Mouse (Mus musculus): Measurements from ENCODE around the gene Fam76a.
A peak's percentile ranks its signal among the peaks of the same experiment; 100 is the strongest.

Gene Fam76a

GRCm38 (mm10) chr4:132894402-132894801 is 28.0 kb downstream of the Fam76a start:
- DNase-seq (ENCODE audit: low read depth, low spot score) = no peak

- DNase-seq (ENCODE audit: low read depth, low spot score) = no peak
These were observed 37.4 kb downstream of the Fam76a start for GRCm38 (mm10) chr4:132884844-132885374.

- peak; percentile 85 for DNase-seq (ENCODE audit: low read depth, low spot score)
These were observed 38.1 kb downstream of the Fam76a start, which contains the start of gene Stx12 for GRCm38 (mm10) chr4:132884064-132884843. Gene Stx12, minus strand, starts transcription at chr4:132884509.

- peak; percentile 33 for DNase-seq (ENCODE audit: low read depth, low spot score)
These were observed 38.7 kb downstream of the Fam76a start for GRCm38 (mm10) chr4:132883561-132884063.

DNA sequence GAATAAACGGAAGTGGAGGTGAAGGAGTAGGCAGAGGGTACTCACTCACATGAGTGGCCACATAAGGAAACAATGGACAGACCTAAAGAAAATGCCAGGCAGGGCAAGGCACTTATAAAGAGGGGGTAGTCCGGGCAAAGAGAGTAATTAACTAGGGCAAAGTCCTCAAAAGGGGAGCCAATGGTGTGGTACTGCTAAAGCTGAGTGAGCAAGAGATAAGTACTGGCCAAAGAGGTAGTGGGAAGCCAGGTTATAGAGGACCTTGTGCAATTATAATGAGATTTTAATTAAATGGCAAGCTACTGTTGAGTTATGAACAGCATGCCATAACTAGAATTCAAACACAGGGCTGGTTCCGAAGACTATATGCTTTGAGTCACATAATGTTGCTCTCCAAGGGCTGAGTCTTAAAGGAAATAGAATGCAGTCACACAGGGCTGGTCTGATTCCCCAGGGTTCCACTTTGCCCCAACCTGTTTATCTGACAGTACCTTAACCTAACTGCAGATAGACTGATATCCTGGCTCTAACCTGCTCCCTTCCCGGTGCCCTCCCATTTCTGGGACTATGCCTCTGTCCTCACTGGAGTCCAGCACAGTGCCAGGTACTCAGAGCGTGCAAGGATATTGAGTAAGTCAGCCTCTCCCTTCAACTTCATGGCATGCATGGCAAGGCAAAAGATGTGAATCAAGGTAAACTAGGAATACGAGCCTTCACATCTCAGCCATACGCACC is 47.8 kb downstream of the Fam76a start:
- DNase-seq (ENCODE audit: low read depth, low spot score) = no peak

DNA sequence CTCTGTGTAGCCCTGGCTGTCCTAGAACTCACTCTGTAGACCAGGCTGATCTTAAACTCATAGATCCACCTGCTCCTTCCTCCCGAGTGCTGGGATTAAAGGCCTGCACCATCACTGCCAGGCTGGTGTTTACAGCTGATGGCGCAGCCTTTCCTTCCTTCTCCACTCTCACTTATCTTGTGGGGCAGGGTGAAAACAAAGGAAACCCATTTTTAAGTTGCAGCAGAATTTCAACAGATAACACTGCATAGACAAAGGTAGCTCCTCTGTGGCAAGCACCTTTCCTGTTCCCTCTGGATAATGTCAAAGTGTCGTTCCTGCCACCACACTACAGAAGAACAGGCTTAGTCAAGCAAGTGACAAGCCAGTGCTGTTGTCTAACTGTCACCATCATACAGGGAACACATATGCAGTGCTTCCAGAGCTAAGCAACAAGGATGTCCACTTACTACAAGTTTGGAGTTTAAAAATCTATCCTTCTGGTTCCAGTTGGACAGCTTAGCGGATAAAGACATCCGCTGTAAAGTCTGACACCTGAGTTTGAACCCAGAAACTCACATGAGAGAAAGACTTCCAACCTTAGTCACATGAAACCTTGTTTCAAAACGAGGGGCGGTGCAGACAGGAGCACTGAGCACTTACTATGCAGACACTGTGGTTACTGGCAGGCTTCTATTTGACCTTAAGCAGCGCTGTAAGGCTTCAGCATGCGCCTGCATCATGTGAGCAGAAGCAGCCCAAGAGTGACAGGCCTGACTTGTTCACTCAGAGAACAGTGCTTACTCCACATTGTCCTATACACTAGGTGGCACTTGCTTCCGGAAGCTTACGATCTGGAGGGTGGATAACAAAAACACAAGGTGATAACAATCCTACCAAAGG is 48.6 kb downstream of the Fam76a start:
- no peak for DNase-seq (ENCODE audit: low read depth, low spot score)

GRCm38 (mm10) chr4:132871116-132871515 is 51.2 kb downstream of the Fam76a start:
- DNase-seq (ENCODE audit: low read depth, low spot score) = no peak

DNA sequence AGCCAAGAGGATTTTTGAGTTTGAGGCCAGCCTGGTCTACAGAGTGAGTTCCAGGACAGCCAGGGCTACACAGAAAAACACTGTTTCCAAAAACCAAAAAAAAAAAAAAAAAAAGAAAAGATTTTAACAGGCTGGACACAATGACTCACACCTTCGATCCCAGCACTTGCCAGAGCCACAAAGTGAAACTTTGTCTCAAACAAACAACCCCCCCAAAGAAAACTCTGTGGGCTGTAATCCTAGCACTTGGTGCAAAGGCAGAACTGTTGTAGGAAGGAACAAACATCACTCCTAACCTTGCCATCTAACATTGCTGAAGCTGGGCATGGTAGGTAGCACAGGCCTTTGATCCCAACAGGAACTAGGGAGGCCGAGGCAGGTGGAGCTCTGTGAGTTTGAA is 57.5 kb downstream of the Fam76a start:
- DNase-seq (ENCODE audit: low read depth, low spot score) = peak; percentile 59

GRCm38 (mm10) chr4:132863012-132863411 is 59.3 kb downstream of the Fam76a start:
- DNase-seq (ENCODE audit: low read depth, low spot score) = no peak

GRCm38 (mm10) chr4:132860880-132861279 is 61.5 kb downstream of the Fam76a start:
- DNase-seq (ENCODE audit: low read depth, low spot score) = no peak

Data from 3T3-L1 (cell line).